Mouse (Mus musculus): Measurements from ENCODE around the gene Eif3l.
"Not testable (repeated sequence)": the region's sequence is repeated elsewhere in the genome, so short reads cannot be mapped to it uniquely, and the experiment has no call there.

DNA sequence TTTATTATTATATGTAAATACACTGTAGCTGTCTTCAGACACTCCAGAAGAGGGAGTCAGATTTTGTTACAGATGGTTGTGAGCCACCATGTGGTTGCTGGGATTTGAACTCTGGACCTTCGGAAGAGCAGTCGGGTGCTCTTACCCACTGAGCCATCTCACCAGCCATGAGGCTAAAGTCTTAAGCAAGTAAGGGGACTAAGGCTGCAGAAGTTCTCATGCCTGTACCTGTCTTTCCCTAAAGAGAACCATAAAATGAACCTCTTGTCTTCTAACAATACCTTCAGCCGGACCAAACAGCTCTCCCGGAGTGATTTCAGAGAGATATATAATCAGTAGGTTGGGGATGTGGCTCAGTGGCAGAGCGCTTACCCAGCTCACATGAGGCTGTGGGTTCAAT is 43.1 kb upstream of the Eif3l start:
- TF ChIP-seq CTCF (conservative IDR thresholded peaks at IDR 0.05; ENCODE audit: insufficient read depth, insufficient read length, low read depth, low read length); POLR2A (IDR thresholded peaks at IDR 0.05; ENCODE audit: low read depth, low read length): not testable (repeated sequence)

Data from kidney, adult 2 months (tissue).